In the genomic region with DNA sequence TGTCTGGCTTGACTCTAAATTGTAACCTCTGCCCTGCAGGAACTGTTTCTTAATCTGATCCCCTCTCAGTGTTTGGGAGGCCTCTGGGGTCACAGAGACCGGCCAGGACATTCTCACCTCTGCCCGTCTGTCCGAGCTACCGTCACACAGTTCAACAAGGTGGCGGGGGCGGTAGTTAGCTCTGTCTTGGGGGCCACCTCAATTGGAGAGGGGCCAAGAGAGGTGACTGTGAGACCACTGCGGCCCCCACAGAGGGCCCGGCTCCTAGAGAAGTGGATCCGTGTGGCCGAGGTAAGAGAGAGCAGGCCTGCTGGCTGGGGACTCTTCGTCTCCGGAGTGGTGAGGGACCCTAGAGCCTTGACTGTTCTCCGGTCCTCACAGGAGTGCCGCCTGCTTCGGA, we compare ENCODE assay signal across 25 mouse cellular contexts. TPM values are rescaled to one million over a fixed set of nuclear protein-coding genes. Genes with fewer than 3 reads are reported as not detected.
DNase-seq lines count a peak whose midpoint lies in the region; TF ChIP-seq lines count a peak whose summit lies in the region.
"Had no signal": no experiment of that assay in that cellular context is flagged by ENCODE, and none has a peak within 500 bp of the region (broad histone marks: within the 10 kb centered on the region; RNA-seq: fewer than 3 reads in every experiment).

No protein-coding gene starts in this region.

- H3K27me3 ChIP-seq in ES-Bruce4 (ENCODE audit: control insufficient read depth, insufficient read depth, low read length, poor library complexity, severe bottlenecking) = no peaks in the 10 kb centered on the region
- peaks cover 5% of the 10 kb centered on the region; the same call in 1 of the 2 replicates for H3K27me3 ChIP-seq in limb, embryonic 10.5 days (ENCODE audit: low read depth, poor library complexity, severe bottlenecking)
- H3K27me3 ChIP-seq: CH12.LX; heart, embryonic 15.5 days; hindbrain, embryonic 12.5 days; limb, embryonic 13.5 days; liver, embryonic 13.5 days had no signal

- H3K9me3 ChIP-seq in ES-Bruce4 (replicated peaks; ENCODE audit: control insufficient read depth, insufficient read depth, low read length, poor library complexity, severe bottlenecking) = no peaks in the 10 kb centered on the region
- no peaks in the 10 kb centered on the region for H3K9me3 ChIP-seq in limb, embryonic 10.5 days (replicated peaks)
- H3K9me3 ChIP-seq: heart, embryonic 10.5 days; heart, embryonic 15.5 days; hindbrain, embryonic 12.5 days; limb, embryonic 13.5 days; liver, embryonic 13.5 days had no signal

- peak; percentile 19 for DNase-seq in kidney, postnatal 10 days
- no peak for DNase-seq in kidney, adult 8-10 months
- no peak for DNase-seq in limb, embryonic 10.5 days (ENCODE audit: low spot score)
- DNase-seq in ovary, postnatal 14 days (ENCODE audit: low spot score) = no peak
- DNase-seq: adrenal gland, postnatal 14 days; B cell, adult 2 months; cerebellum, adult 18-20 months; cerebellum, postnatal 10 days; forebrain, postnatal 0 days; gastrocnemius, postnatal 10 days; kidney, postnatal 25 days; liver, embryonic 13.5 days; lung, embryonic 14.5 days; lung, postnatal 14 days; midbrain, embryonic 14.5 days; thymus, postnatal 4 days had no signal

- TF ChIP-seq CTCF in ES-Bruce4 (IDR thresholded peaks at IDR 0.05; ENCODE audit: low read depth, low read length) = no peak

- H3K36me3 ChIP-seq in ES-Bruce4 (ENCODE audit: control insufficient read depth, insufficient read depth, low read length, poor library complexity, severe bottlenecking) = peaks cover 6% of the 10 kb centered on the region; the same call in 1 of the 2 replicates
- peaks cover 59% of the 10 kb centered on the region for H3K36me3 ChIP-seq in limb, embryonic 10.5 days

- no peak for TF ChIP-seq EP300 in ES-Bruce4 (IDR thresholded peaks at IDR 0.05; ENCODE audit: insufficient read depth, low read depth, low read length)

- no peak overlapping the region for H3K4me3 ChIP-seq in ES-Bruce4 (ENCODE audit: low read depth, low read length)
- peak overlapping the region; percentile 31 for H3K4me3 ChIP-seq in brown adipose tissue, adult 24 weeks (ENCODE audit: insufficient read depth, low read depth, low read length)
- peak overlapping the region; percentile 1; the same call in 1 of the 2 replicates for H3K4me3 ChIP-seq in limb, embryonic 10.5 days
- H3K4me3 ChIP-seq: heart, embryonic 10.5 days; heart, embryonic 15.5 days; hindbrain, embryonic 12.5 days; layer of hippocampus, adult 2 months; left cerebral cortex, adult 2 months; limb, embryonic 13.5 days; liver, embryonic 13.5 days had no signal

- peak overlapping the region; percentile 18; the same call in 1 of the 2 replicates for H3K9ac ChIP-seq in ES-Bruce4 (ENCODE audit: low read depth, poor library complexity, severe bottlenecking)
- H3K9ac ChIP-seq: forebrain, postnatal 0 days; heart, embryonic 15.5 days; hindbrain, embryonic 12.5 days; limb, embryonic 13.5 days; liver, embryonic 13.5 days; lung, embryonic 14.5 days had no signal

- H3K27ac ChIP-seq in ES-Bruce4 (ENCODE audit: insufficient read depth, low read length) = no peak overlapping the region
- H3K27ac ChIP-seq in brown adipose tissue, adult 24 weeks (replicated peaks; ENCODE audit: low read depth, low read length) = peak overlapping the region; percentile 62
- no peak overlapping the region for H3K27ac ChIP-seq in limb, embryonic 10.5 days
- H3K27ac ChIP-seq: heart, embryonic 10.5 days; heart, embryonic 15.5 days; hindbrain, embryonic 12.5 days; layer of hippocampus, adult 2 months; left cerebral cortex, adult 2 months; limb, embryonic 13.5 days; liver, embryonic 13.5 days had no signal

- peaks cover 2% of the 10 kb centered on the region for H3K4me1 ChIP-seq in ES-Bruce4 (ENCODE audit: control insufficient read depth, insufficient read depth, low read length)
- peaks cover 3% of the 10 kb centered on the region; the same call in 1 of the 2 replicates for H3K4me1 ChIP-seq in brown adipose tissue, adult 24 weeks (ENCODE audit: control insufficient read depth, insufficient read depth, insufficient read length, low read length)
- H3K4me1 ChIP-seq in limb, embryonic 10.5 days = peaks cover 30% of the 10 kb centered on the region

- WGBS in limb, embryonic 10.5 days = 92% methylated on average over 15 of the region's 15 CpGs

- TF ChIP-seq POLR2A in ES-Bruce4 (IDR thresholded peaks at IDR 0.05; ENCODE audit: insufficient read depth, low read length) = no peak

RNA-seq across cellular contexts. Expression of gene Rgl2, which starts 3.6 kb away (rescaled TPM):
- polyA plus RNA-seq in ES-Bruce4 (2011; ENCODE audit: insufficient read depth, insufficient read length, low read depth, missing spikeins) = 34.7 and 37.5 TPM in 2 replicates
- polyA plus RNA-seq in brown adipose tissue, adult 24 weeks (2012; ENCODE audit: insufficient read depth, insufficient read length, missing spikeins) = 16.4 and 20.2 TPM in 2 replicates
- 43.2 and 43.9 TPM in 2 replicates for polyA plus RNA-seq in limb, embryonic 10.5 days (2016; fragmentation: Nextera tagmentation; extraction: Ambion mirVana)

RNA-seq across cellular contexts. Expression of gene Pfdn6, which starts 7.2 kb away (rescaled TPM):
- polyA plus RNA-seq in ES-Bruce4 (2011; ENCODE audit: insufficient read depth, insufficient read length, low read depth, missing spikeins) = 146 and 152 TPM in 2 replicates
- polyA plus RNA-seq in brown adipose tissue, adult 24 weeks (2012; ENCODE audit: insufficient read depth, insufficient read length, missing spikeins) = 83.2 and 131 TPM in 2 replicates
- polyA plus RNA-seq in limb, embryonic 10.5 days (2016; fragmentation: Nextera tagmentation; extraction: Ambion mirVana) = 212 and 258 TPM in 2 replicates

RNA-seq across cellular contexts. Expression of gene Wdr46, which starts 7.5 kb away (rescaled TPM):
- 25.3 and 30.2 TPM in 2 replicates for polyA plus RNA-seq in ES-Bruce4 (2011; ENCODE audit: insufficient read depth, insufficient read length, low read depth, missing spikeins)
- 6.6 and 10.1 TPM in 2 replicates for polyA plus RNA-seq in brown adipose tissue, adult 24 weeks (2012; ENCODE audit: insufficient read depth, insufficient read length, missing spikeins)
- 61.7 and 78.2 TPM in 2 replicates for polyA plus RNA-seq in limb, embryonic 10.5 days (2016; fragmentation: Nextera tagmentation; extraction: Ambion mirVana)

RNA-seq across cellular contexts. Expression of gene Zbtb22, which starts 17.3 kb away (rescaled TPM):
- polyA plus RNA-seq in ES-Bruce4 (2011; ENCODE audit: insufficient read depth, insufficient read length, low read depth, missing spikeins) = 14.8 and 20.7 TPM in 2 replicates
- 9.5 and 11.1 TPM in 2 replicates for polyA plus RNA-seq in brown adipose tissue, adult 24 weeks (2012; ENCODE audit: insufficient read depth, insufficient read length, missing spikeins)
- 20.2 and 23.2 TPM in 2 replicates for polyA plus RNA-seq in limb, embryonic 10.5 days (2016; fragmentation: Nextera tagmentation; extraction: Ambion mirVana)

RNA-seq across cellular contexts. Expression of gene Tapbp, which starts 17.3 kb away (rescaled TPM):
- polyA plus RNA-seq in ES-Bruce4 (2011; ENCODE audit: insufficient read depth, insufficient read length, low read depth, missing spikeins) = 81.0 and 97.3 TPM in 2 replicates
- polyA plus RNA-seq in brown adipose tissue, adult 24 weeks (2012; ENCODE audit: insufficient read depth, insufficient read length, missing spikeins) = 75.7 and 99.3 TPM in 2 replicates
- polyA plus RNA-seq in limb, embryonic 10.5 days (2016; fragmentation: Nextera tagmentation; extraction: Ambion mirVana) = 9.2 and 16.0 TPM in 2 replicates
